In genomic region chr10:80105926-80106325, GRCm38 (mm10) we compare ENCODE assay signal across 13 mouse cellular contexts. TPM values are rescaled to one million over a fixed set of nuclear protein-coding genes. Genes with fewer than 3 reads are reported as not detected.
DNase-seq lines count a peak whose midpoint lies in the region; ATAC-seq and TF ChIP-seq lines count a peak whose summit lies in the region.
"Had no signal": no experiment of that assay in that cellular context is flagged by ENCODE, and none has a peak within 500 bp of the region (broad histone marks: within the 10 kb centered on the region; RNA-seq: fewer than 3 reads in every experiment).

No protein-coding gene starts in this region.

- H3K9ac ChIP-seq in lung, embryonic 14.5 days, result peak overlapping the region; percentile 29; the same call in 1 of the 2 replicates
- H3K9ac ChIP-seq in ES-Bruce4 (ENCODE audit: low read depth, poor library complexity, severe bottlenecking), result peak overlapping the region; percentile 35; the same call in 1 of the 2 replicates
- H3K9ac ChIP-seq in limb, embryonic 15.5 days, result 0 out of 2 replicates have a peak overlapping the region, but pooled peaks have one; percentile 1

- TF ChIP-seq CTCF in lung, embryonic 14.5 days (IDR thresholded peaks at IDR 0.05; ENCODE audit: low read depth), result no peak
- no peak for TF ChIP-seq CTCF in ES-Bruce4 (IDR thresholded peaks at IDR 0.05; ENCODE audit: low read depth, low read length)

- 57% methylated on average over 5 of the region's 5 CpGs for WGBS in lung, embryonic 14.5 days
- 67% methylated on average over 5 of the region's 5 CpGs for WGBS in embryonic facial prominence, embryonic 10.5 days
- 67% methylated on average over 5 of the region's 5 CpGs for WGBS in limb, embryonic 15.5 days

- no peak for TF ChIP-seq POLR2A in ES-Bruce4 (IDR thresholded peaks at IDR 0.05; ENCODE audit: insufficient read depth, low read length)

- ATAC-seq in lung, embryonic 14.5 days (ENCODE audit: insufficient read depth), result no peak
- no peak for ATAC-seq in limb, embryonic 15.5 days (ENCODE audit: insufficient number of reproducible peaks, low FRiP score, low TSS enrichment, low read depth)
- ATAC-seq: midbrain, embryonic 16.5 days had no signal

- no peak overlapping the region for H3K27ac ChIP-seq in lung, embryonic 14.5 days (ENCODE audit: low read depth)
- H3K27ac ChIP-seq in ES-Bruce4 (ENCODE audit: insufficient read depth, low read length), result peak overlapping the region; percentile 12; the same call in 1 of the 2 replicates
- H3K27ac ChIP-seq in embryonic facial prominence, embryonic 10.5 days (replicated peaks), result peak overlapping the region; percentile 27
- H3K27ac ChIP-seq in limb, embryonic 15.5 days, result peak overlapping the region; percentile 73

- H3K4me3 ChIP-seq in lung, embryonic 14.5 days (ENCODE audit: low read depth, low read length), result no peak overlapping the region
- peak overlapping the region; percentile 1; the same call in 1 of the 2 replicates for H3K4me3 ChIP-seq in ES-Bruce4 (ENCODE audit: low read depth, low read length)
- no peak overlapping the region for H3K4me3 ChIP-seq in embryonic facial prominence, embryonic 10.5 days
- H3K4me3 ChIP-seq in limb, embryonic 15.5 days, result peak overlapping the region; percentile 16; the same call in 1 of the 2 replicates

- no peaks in the 10 kb centered on the region for H3K27me3 ChIP-seq in lung, embryonic 14.5 days (ENCODE audit: insufficient read depth, low read length)
- H3K27me3 ChIP-seq in ES-Bruce4 (ENCODE audit: control insufficient read depth, insufficient read depth, low read length, poor library complexity, severe bottlenecking), result no peaks in the 10 kb centered on the region
- no peaks in the 10 kb centered on the region for H3K27me3 ChIP-seq in embryonic facial prominence, embryonic 10.5 days (replicated peaks; ENCODE audit: low read depth, poor library complexity, severe bottlenecking)
- no peaks in the 10 kb centered on the region for H3K27me3 ChIP-seq in limb, embryonic 15.5 days

- H3K9me3 ChIP-seq in lung, embryonic 14.5 days (ENCODE audit: low read depth, low read length), result no peaks in the 10 kb centered on the region
- H3K9me3 ChIP-seq in ES-Bruce4 (replicated peaks; ENCODE audit: control insufficient read depth, insufficient read depth, low read length, poor library complexity, severe bottlenecking), result no peaks in the 10 kb centered on the region
- no peaks in the 10 kb centered on the region for H3K9me3 ChIP-seq in embryonic facial prominence, embryonic 10.5 days
- H3K9me3 ChIP-seq in limb, embryonic 15.5 days, result no peaks in the 10 kb centered on the region

- no peak for DNase-seq in lung, embryonic 14.5 days
- DNase-seq in lung, postnatal 36 days, result no peak
- DNase-seq in embryonic facial prominence, embryonic 10.5 days (ENCODE audit: low spot score), result no peak
- DNase-seq in adrenal gland, adult 2 months, result no peak
- DNase-seq in kidney, postnatal 25 days, result no peak
- no peak for DNase-seq in right cerebral cortex, postnatal 4 days
- DNase-seq: adrenal gland, postnatal 14 days; heart, adult 18-20 months; heart, postnatal 4 days; right cerebral cortex, adult 18-20 months had no signal

- no peak for TF ChIP-seq EP300 in ES-Bruce4 (IDR thresholded peaks at IDR 0.05; ENCODE audit: insufficient read depth, low read depth, low read length)

- no peak overlapping the region for H3K4me2 ChIP-seq in lung, embryonic 14.5 days
- H3K4me2 ChIP-seq in limb, embryonic 15.5 days, result peak overlapping the region; percentile 17; the same call in 1 of the 2 replicates

- H3K4me1 ChIP-seq in lung, embryonic 14.5 days (ENCODE audit: insufficient read depth), result peaks cover 7% of the 10 kb centered on the region
- H3K4me1 ChIP-seq in ES-Bruce4 (ENCODE audit: control insufficient read depth, insufficient read depth, low read length), result peaks cover 7% of the 10 kb centered on the region
- H3K4me1 ChIP-seq in embryonic facial prominence, embryonic 10.5 days, result peaks cover 27% of the 10 kb centered on the region
- H3K4me1 ChIP-seq in limb, embryonic 15.5 days, result peaks cover 20% of the 10 kb centered on the region

- H3K36me3 ChIP-seq in lung, embryonic 14.5 days (ENCODE audit: insufficient read depth), result no peaks in the 10 kb centered on the region
- no peaks in the 10 kb centered on the region for H3K36me3 ChIP-seq in ES-Bruce4 (ENCODE audit: control insufficient read depth, insufficient read depth, low read length, poor library complexity, severe bottlenecking)
- H3K36me3 ChIP-seq in embryonic facial prominence, embryonic 10.5 days (replicated peaks), result no peaks in the 10 kb centered on the region
- H3K36me3 ChIP-seq in limb, embryonic 15.5 days, result no peaks in the 10 kb centered on the region

RNA-seq across cellular contexts. Expression of gene Sbno2, which starts 0.6 kb away (rescaled TPM):
- polyA plus RNA-seq in lung, embryonic 14.5 days (2014; fragmentation: Nextera tagmentation; extraction: Ambion mirVana), result 13.9 and 16.3 TPM in 2 replicates
- 36.1 and 37.3 TPM in 2 replicates for polyA plus RNA-seq in ES-Bruce4 (2011; ENCODE audit: insufficient read depth, insufficient read length, low read depth, missing spikeins)
- polyA plus RNA-seq in embryonic facial prominence, embryonic 10.5 days (2016; fragmentation: Nextera tagmentation; extraction: Ambion mirVana), result 16.2 and 18.2 TPM in 2 replicates
- polyA plus RNA-seq in limb, embryonic 15.5 days (2015; fragmentation: Nextera tagmentation; extraction: Ambion mirVana), result 19.7 and 19.8 TPM in 2 replicates
- 10 to 100 TPM; 38.5 to 59.3 TPM for total RNA-seq in adrenal gland, adult 2 months (2021)
- 102 and 120 TPM in 2 replicates for polyA plus RNA-seq in adrenal gland, adult 2 months (2012; rRNA removed)

RNA-seq across cellular contexts. Expression of gene Stk11, which starts 9.7 kb away (rescaled TPM):
- 28.7 and 29.7 TPM in 2 replicates for polyA plus RNA-seq in lung, embryonic 14.5 days (2014; fragmentation: Nextera tagmentation; extraction: Ambion mirVana)
- polyA plus RNA-seq in ES-Bruce4 (2011; ENCODE audit: insufficient read depth, insufficient read length, low read depth, missing spikeins), result 70.3 and 91.6 TPM in 2 replicates
- 16.1 and 17.5 TPM in 2 replicates for polyA plus RNA-seq in embryonic facial prominence, embryonic 10.5 days (2016; fragmentation: Nextera tagmentation; extraction: Ambion mirVana)
- 15.2 and 16.6 TPM in 2 replicates for polyA plus RNA-seq in limb, embryonic 15.5 days (2015; fragmentation: Nextera tagmentation; extraction: Ambion mirVana)
- 100 to 1,000 TPM; 153 to 156 TPM for total RNA-seq in adrenal gland, adult 2 months (2021)
- polyA plus RNA-seq in adrenal gland, adult 2 months (2012; rRNA removed), result 151 and 159 TPM in 2 replicates

RNA-seq across cellular contexts. Expression of gene Atp5d, which starts 32.5 kb away (rescaled TPM):
- 493 and 529 TPM in 2 replicates for polyA plus RNA-seq in lung, embryonic 14.5 days (2014; fragmentation: Nextera tagmentation; extraction: Ambion mirVana)
- 242 and 255 TPM in 2 replicates for polyA plus RNA-seq in ES-Bruce4 (2011; ENCODE audit: insufficient read depth, insufficient read length, low read depth, missing spikeins)
- polyA plus RNA-seq in embryonic facial prominence, embryonic 10.5 days (2016; fragmentation: Nextera tagmentation; extraction: Ambion mirVana), result 491 and 493 TPM in 2 replicates
- 494 and 537 TPM in 2 replicates for polyA plus RNA-seq in limb, embryonic 15.5 days (2015; fragmentation: Nextera tagmentation; extraction: Ambion mirVana)
- total RNA-seq in adrenal gland, adult 2 months (2021), result 100 to 1,000 TPM; 654 to 778 TPM
- polyA plus RNA-seq in adrenal gland, adult 2 months (2012; rRNA removed), result 5,895 and 6,727 TPM in 2 replicates

RNA-seq across cellular contexts. Expression of gene Cbarp, which starts 34.7 kb away (rescaled TPM):
- polyA plus RNA-seq in lung, embryonic 14.5 days (2014; fragmentation: Nextera tagmentation; extraction: Ambion mirVana), result 3.8 and 5.5 TPM in 2 replicates
- polyA plus RNA-seq in ES-Bruce4 (2011; ENCODE audit: insufficient read depth, insufficient read length, low read depth, missing spikeins), result 29.8 and 33.4 TPM in 2 replicates
- 4.9 and 8.5 TPM in 2 replicates for polyA plus RNA-seq in embryonic facial prominence, embryonic 10.5 days (2016; fragmentation: Nextera tagmentation; extraction: Ambion mirVana)
- 5.9 and 6.8 TPM in 2 replicates for polyA plus RNA-seq in limb, embryonic 15.5 days (2015; fragmentation: Nextera tagmentation; extraction: Ambion mirVana)
- 100 to 1,000 TPM in 1 of 2 experiments, 10 to 100 TPM in 1; 74.5 to 118 TPM for total RNA-seq in adrenal gland, adult 2 months (2021)
- polyA plus RNA-seq in adrenal gland, adult 2 months (2012; rRNA removed), result 84.3 and 84.6 TPM in 2 replicates

RNA-seq across cellular contexts. Expression of gene Midn, which starts 42.1 kb away (rescaled TPM):
- 32.6 and 34.2 TPM in 2 replicates for polyA plus RNA-seq in lung, embryonic 14.5 days (2014; fragmentation: Nextera tagmentation; extraction: Ambion mirVana)
- polyA plus RNA-seq in ES-Bruce4 (2011; ENCODE audit: insufficient read depth, insufficient read length, low read depth, missing spikeins), result 67.4 and 73.2 TPM in 2 replicates
- 22.2 TPM in 2 replicates for polyA plus RNA-seq in embryonic facial prominence, embryonic 10.5 days (2016; fragmentation: Nextera tagmentation; extraction: Ambion mirVana)
- polyA plus RNA-seq in limb, embryonic 15.5 days (2015; fragmentation: Nextera tagmentation; extraction: Ambion mirVana), result 13.4 and 14.0 TPM in 2 replicates
- total RNA-seq in adrenal gland, adult 2 months (2021), result 100 to 1,000 TPM in 1 of 2 experiments, 10 to 100 TPM in 1; 75.8 to 115 TPM
- 233 and 269 TPM in 2 replicates for polyA plus RNA-seq in adrenal gland, adult 2 months (2012; rRNA removed)

Comparison
In these comparisons a context has a peak if more than half of its experiments do, and no peak if none do; other contexts are left out.
1. H3K4me3 ChIP-seq: peak in ES-Bruce4 (single experiment) and limb, embryonic 15.5 days (single experiment); none in lung, embryonic 14.5 days (single experiment) and embryonic facial prominence, embryonic 10.5 days (single experiment).
2. RNA of gene Atp5d, which starts 32.5 kb away (polyA plus RNA-seq): 5,895 to 6,727 TPM in adrenal gland, adult 2 months; 493 to 529 TPM in lung, embryonic 14.5 days, 494 to 537 TPM in limb, embryonic 15.5 days, 491 to 493 TPM in embryonic facial prominence, embryonic 10.5 days and 242 to 255 TPM in ES-Bruce4; every median in the first group is over 10 times any median in the second.
3. Peak in every context shown above with its lines, with median percentiles within 50 percentile points of each other: H3K9ac ChIP-seq.